Mouse (Mus musculus) testis, postnatal 14 days (tissue): ENCODE results near the gene Zdhhc9.
A peak's percentile ranks its signal among the peaks of the same experiment; 100 is the strongest.

Experiments
- DNase-seq: peaks from one replicate; pipeline ENCODE4 v3.0.0; 2021; ENCODE audit warnings: low spot score

The Zdhhc9 gene

GRCm38 (mm10) chrX:48126903-48127476 lies 81.7 kb downstream of the Zdhhc9 start:
- DNase-seq = no peak

- DNase-seq = peak; percentile 34
Measured at GRCm38 (mm10) chrX:48124132-48125071, 84.3 kb downstream of the Zdhhc9 start.
